Mouse (Mus musculus): ENCODE results near the gene B3galt6.

- TF ChIP-seq CTCF (conservative IDR thresholded peaks at IDR 0.05; ENCODE audit: low read length) (no peak), POU5F1 (IDR thresholded peaks at IDR 0.05; ENCODE audit: borderline replicate concordance, low read length) (no peak)
Measured at GRCm38 (mm10) chr4:155991908-155992230, 580 bp downstream of the B3galt6 start.
